Mouse (Mus musculus) spleen, embryonic (tissue): ENCODE measurements around the gene Tmem161b.

ENCODE experiments used
- CTCF ChIA-PET: fragments of 350-600 bp; sonication (Branson Sonifier 250); formaldehyde crosslinking; loops from one replicate; lab custom pipeline; 2022; lab: Charles Lee

Gene Tmem161b

DNA sequence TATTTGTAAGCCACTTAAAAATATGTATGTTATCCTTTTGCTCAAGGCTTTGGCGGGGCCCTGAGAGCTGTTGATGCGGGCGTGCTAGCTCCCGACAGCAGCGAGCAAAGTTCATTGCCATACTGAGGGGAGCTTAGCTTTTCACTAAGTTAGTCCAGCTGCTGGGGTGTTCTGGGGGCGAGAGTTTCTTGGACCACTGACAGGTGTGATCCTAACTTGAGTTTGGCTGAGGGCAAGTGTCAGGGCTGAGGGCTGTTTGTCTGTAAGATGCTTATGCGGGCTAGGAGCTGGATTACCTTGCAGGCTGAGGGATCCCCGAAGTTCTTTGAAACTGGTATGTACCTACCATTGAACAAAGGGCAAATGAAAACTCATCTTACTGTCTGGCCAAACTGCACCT lies 123.0 kb downstream of the Tmem161b start:
- CTCF ChIA-PET, result interaction anchor here (0.6 kb wide), 1 partner anchor 606 kb away, joined by 3 read pairs; no protein-coding TSS in a partner anchor
